Mouse (Mus musculus) embryonic fibroblast, embryonic 13.5 days (primary cell): ENCODE measurements around the gene Mlph. TPM values are rescaled to one million over a fixed set of nuclear protein-coding genes. Genes with fewer than 3 reads are reported as not detected.

ENCODE experiments used
- H3K27ac ChIP-seq: 2 replicates; pipeline ENCODE4 v1.5.1; 2012; ENCODE audit warnings: low read length, control low read depth, inconsistent platforms; ENCODE audit not compliant: insufficient read depth
- H3K4me1 ChIP-seq: 2 replicates; pipeline ENCODE4 v1.6.1; 2011; ENCODE audit warnings: low read length; ENCODE audit not compliant: control insufficient read depth, insufficient read depth
- H3K4me3 ChIP-seq: 2 replicates; pipeline ENCODE4 v1.5.1; 2011; ENCODE audit warnings: mild to moderate bottlenecking, control low read depth, low read length; ENCODE audit not compliant: insufficient read depth
- CTCF ChIP-seq: IDR thresholded peaks from 2 replicates; pipeline ENCODE4 v1.5.1; 2011; ENCODE audit warnings: mild to moderate bottlenecking, control low read depth, low read length, moderate library complexity, borderline replicate concordance; ENCODE audit not compliant: insufficient read depth
- POLR2A ChIP-seq: IDR thresholded peaks from 2 replicates; pipeline ENCODE4 v1.6.1; 2011; ENCODE audit warnings: low read depth, mild to moderate bottlenecking, control low read depth, low read length, moderate library complexity
- polyA plus RNA-seq: library from polyadenylated mRNA; stranded (reverse); fragments of >200 nt; gene quantifications from 2 replicates; pipeline ENCODE4 v1.2.4, GENCODE M21; 2011; ENCODE audit warnings: low read depth; ENCODE audit not compliant: missing spikeins, insufficient read length

The Mlph gene
- polyA plus RNA-seq, 1 experiment: 0.19 TPM

DNA sequence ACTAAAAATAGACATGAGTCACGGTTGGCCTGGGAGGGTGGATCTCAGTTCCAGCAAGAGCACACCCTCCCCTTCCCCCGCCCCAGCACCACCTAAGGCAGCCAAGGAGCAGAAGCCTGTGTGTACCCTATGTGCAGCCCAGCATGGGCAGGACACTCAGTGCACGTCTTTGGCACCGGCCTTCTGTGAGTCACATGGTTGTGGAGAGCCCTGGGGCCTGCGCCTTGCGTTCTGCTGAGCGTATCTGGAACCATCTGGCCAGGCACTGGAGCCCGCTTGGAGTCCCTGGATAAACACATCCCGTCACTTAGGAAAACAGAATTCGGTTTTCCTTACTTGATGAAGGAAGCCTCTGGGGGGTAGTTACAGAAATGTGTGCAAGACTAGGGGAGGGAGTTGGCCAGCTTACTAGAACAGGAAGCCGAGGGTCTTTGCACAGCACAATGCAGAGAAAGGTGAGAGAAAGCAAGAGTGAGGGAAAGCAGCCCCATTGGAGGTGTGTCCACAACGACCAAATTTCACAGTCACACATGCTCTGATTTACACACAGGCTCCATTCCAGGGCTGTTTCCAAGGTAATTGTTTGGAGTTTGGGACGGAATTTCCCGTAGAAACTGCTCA is 18.0 kb upstream of the Mlph start:
- no peak for TF ChIP-seq CTCF
- no peak for TF ChIP-seq POLR2A
- H3K4me1 ChIP-seq: 0 out of 2 replicates have a peak, but pooled peaks cover 9% of the 10 kb centered on the region
- H3K27ac ChIP-seq: peak overlapping the region; percentile 12; the same call in 1 of the 2 replicates
- H3K4me3 ChIP-seq: no peak overlapping the region

DNA sequence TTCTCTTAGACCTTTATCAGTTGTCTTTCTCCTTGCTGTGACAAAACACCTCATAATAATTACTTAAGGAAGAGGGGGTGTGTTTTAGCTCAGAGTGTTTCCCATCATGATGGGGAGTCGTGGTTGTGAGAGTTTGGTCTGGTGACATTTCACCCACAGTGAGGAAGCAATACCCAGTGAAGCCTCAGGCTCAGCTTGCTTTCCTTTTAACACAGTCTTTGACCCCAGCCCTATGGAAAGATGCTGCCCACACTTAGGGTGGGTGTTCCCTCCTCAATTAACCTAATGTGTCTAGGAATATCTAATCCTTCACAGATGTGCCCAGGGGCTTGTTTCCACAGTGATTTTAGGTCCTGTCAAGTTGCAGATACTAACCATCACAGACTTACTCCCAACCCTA is 16.9 kb upstream of the Mlph start:
- Histone ChIP-seq H3K4me3 (no peak overlapping the region), H3K27ac (no peak overlapping the region), H3K4me1 (0 out of 2 replicates have a peak, but pooled peaks cover 9% of the 10 kb centered on the region)
- TF ChIP-seq CTCF: no peak
- no peak for TF ChIP-seq POLR2A

- Histone ChIP-seq H3K27ac (peak overlapping the region; percentile 50), H3K4me1 (peaks cover 18% of the 10 kb centered on the region; the same call in 1 of the 2 replicates), H3K4me3 (no peak overlapping the region)
- no peak for TF ChIP-seq CTCF
- TF ChIP-seq POLR2A: no peak
Observed at GRCm38 (mm10) chr1:90899816-90900215, 15.1 kb upstream of the Mlph start.

- Histone ChIP-seq H3K4me3 (no peak overlapping the region), H3K27ac (peak overlapping the region; percentile 50), H3K4me1 (peaks cover 19% of the 10 kb centered on the region; the same call in 1 of the 2 replicates)
- no peak for TF ChIP-seq POLR2A
Observed at GRCm38 (mm10) chr1:90900406-90900805, 14.5 kb upstream of the Mlph start.

- no peak for TF ChIP-seq CTCF
- no peak for TF ChIP-seq POLR2A
- peaks cover 19% of the 10 kb centered on the region; the same call in 1 of the 2 replicates for H3K4me1 ChIP-seq
- no peak overlapping the region for H3K4me3 ChIP-seq
- H3K27ac ChIP-seq: no peak overlapping the region
Observed at GRCm38 (mm10) chr1:90901246-90901645, 13.6 kb upstream of the Mlph start.

DNA sequence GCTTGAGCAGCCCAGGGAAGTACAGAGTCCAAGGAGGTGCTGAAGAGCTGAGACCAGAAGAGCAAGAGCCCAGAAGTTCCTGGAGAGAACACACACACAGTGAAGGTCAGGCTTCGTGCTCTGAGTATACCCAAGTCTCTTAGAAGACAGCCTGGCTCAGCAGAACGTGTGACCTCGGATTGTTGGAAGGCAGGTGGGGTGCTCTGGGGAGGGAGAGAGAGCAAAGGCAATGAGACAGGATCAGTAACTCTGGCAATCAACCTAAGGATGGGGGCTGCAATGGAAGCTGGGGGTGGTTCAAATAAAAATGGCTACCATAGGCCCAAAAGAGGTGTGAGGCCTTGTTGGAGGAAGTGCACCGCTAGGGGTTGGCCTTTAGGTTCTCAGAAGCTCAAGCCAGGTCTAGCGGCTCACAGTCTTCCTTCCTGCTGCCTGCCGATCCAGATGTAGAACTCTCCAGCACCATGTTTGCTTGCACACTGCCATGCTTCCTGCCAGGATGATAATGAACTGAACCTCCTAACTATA is 13.1 kb upstream of the Mlph start:
- Histone ChIP-seq H3K4me1 (peaks cover 19% of the 10 kb centered on the region; the same call in 1 of the 2 replicates), H3K27ac (no peak overlapping the region)
- TF ChIP-seq POLR2A (no peak), CTCF (no peak)

GRCm38 (mm10) chr1:90902751-90903150 is 12.1 kb upstream of the Mlph start:
- H3K4me1 ChIP-seq: peaks cover 13% of the 10 kb centered on the region; the same call in 1 of the 2 replicates
- no peak for TF ChIP-seq POLR2A
- no peak overlapping the region for H3K4me3 ChIP-seq
- H3K27ac ChIP-seq: no peak overlapping the region

More for the DNA sequence above, 13.1 kb upstream of the Mlph start:
- no peak overlapping the region for H3K4me3 ChIP-seq

DNA sequence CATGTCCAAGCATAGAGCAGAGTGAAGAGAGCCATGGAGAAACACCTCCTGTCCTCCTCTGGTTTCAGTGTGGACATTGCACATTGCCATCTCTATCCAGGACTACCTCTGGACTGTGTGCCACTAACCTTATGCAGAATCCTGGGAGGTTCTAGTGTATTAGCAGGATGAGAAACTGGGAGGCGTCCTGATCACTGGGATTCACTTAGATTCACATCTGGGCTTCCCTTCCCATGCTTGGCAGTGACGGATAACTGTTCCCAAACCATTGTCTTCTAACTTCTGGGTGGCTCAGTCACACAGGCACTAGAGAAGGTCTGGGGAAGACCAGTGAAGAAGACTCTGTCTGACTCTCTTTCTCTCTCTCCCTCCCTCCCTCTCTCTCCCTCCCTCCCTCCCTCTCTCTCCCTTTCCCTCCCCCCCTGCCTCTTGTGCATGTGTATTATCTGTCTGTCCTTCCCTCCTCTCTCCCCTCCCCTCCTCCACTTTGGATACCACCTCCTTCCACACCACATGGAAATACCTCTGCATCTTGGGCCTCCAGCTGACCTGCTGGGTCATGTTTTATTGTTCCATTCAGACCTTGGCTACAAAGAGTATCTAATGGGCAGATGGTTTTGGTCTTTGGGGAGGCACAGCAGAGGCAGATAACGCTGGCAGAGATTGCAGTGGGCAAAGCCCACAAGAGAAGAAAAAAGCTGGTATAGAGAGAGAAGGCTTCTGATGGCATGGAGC is 11.5 kb upstream of the Mlph start:
- TF ChIP-seq POLR2A (no peak), CTCF (no peak)
- no peak overlapping the region for H3K4me3 ChIP-seq
- peak overlapping the region; percentile 36 for H3K27ac ChIP-seq
- peaks cover 13% of the 10 kb centered on the region; the same call in 1 of the 2 replicates for H3K4me1 ChIP-seq

- Histone ChIP-seq H3K4me3 (no peak overlapping the region), H3K4me1 (peaks cover 13% of the 10 kb centered on the region; the same call in 1 of the 2 replicates), H3K27ac (peak overlapping the region; percentile 36)
- no peak for TF ChIP-seq POLR2A
- TF ChIP-seq CTCF: no peak
Observed at GRCm38 (mm10) chr1:90903971-90904458, 10.9 kb upstream of the Mlph start.

DNA sequence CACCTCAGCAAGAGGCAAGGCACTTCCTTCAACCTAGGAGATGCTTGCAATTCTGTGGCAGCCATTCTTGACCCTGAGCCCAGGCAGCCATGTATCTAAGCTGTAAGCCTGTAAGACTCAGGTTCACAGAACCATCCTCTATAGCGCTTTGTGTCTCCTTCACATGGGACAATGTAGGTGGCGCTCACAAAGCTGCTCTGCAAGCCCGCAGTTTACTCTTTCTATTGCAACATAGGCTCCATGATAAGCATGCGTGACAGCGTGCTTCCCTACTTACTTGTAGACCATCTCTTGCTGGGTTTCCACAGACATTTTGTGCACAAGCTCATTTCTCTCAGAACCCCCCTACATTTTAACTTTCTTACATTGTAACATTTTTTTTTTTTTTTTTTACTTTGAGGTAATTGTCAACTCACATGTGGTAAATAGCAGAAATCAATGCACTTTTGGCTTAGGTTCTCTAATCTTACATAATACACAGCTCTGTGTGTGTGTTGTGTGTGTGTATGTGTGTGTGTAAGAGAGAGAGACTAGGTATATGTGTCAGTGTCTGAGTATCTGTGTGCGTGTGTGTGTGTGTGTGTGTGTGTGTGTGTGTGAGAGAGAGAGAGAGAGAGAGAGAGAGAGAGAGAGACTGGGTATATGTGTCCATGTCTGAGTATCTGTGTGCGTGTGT is 10.0 kb upstream of the Mlph start:
- Histone ChIP-seq H3K4me3 (no peak overlapping the region), H3K27ac (0 out of 2 replicates have a peak overlapping the region, but pooled peaks have one; percentile 21), H3K4me1 (peaks cover 13% of the 10 kb centered on the region; the same call in 1 of the 2 replicates)
- TF ChIP-seq CTCF (no peak), POLR2A (no peak)
